Mouse (Mus musculus): ENCODE data around the gene Jpt2. TPM values are rescaled to one million over a fixed set of nuclear protein-coding genes. Genes with fewer than 3 reads are reported as not detected.
A peak's percentile ranks its signal among the peaks of the same experiment; 100 is the strongest.

The Jpt2 gene
- polyA plus RNA-seq, 1 experiment = 3.4 TPM

GRCm38 (mm10) chr17:24898041-24898854 is 62.2 kb downstream of the Jpt2 start:
- H3K4me3 ChIP-seq (ENCODE audit: insufficient read depth, low read depth, low read length) = no peak overlapping the region
- peaks cover 6% of the 10 kb centered on the region for H3K4me1 ChIP-seq (ENCODE audit: control insufficient read depth, insufficient read depth, insufficient read length, low read length)
- no peak overlapping the region for H3K27ac ChIP-seq (replicated peaks; ENCODE audit: low read depth, low read length)

- Histone ChIP-seq H3K4me3 (ENCODE audit: insufficient read depth, low read depth, low read length) (peak overlapping the region; percentile 88; the same call in 1 of the 2 replicates), H3K4me1 (ENCODE audit: control insufficient read depth, insufficient read depth, insufficient read length, low read length) (peaks cover 6% of the 10 kb centered on the region)
These were observed 62.9 kb downstream of the Jpt2 start for GRCm38 (mm10) chr17:24897600-24897999.

GRCm38 (mm10) chr17:24896993-24897269 is 63.6 kb downstream of the Jpt2 start:
- Histone ChIP-seq H3K4me3 (ENCODE audit: insufficient read depth, low read depth, low read length) (peak overlapping the region; percentile 88), H3K4me1 (ENCODE audit: control insufficient read depth, insufficient read depth, insufficient read length, low read length) (peaks cover 6% of the 10 kb centered on the region), H3K27ac (replicated peaks; ENCODE audit: low read depth, low read length) (no peak overlapping the region)

More at GRCm38 (mm10) chr17:24897600-24897999, 62.9 kb downstream of the Jpt2 start:
- H3K27ac ChIP-seq (replicated peaks; ENCODE audit: low read depth, low read length) = no peak overlapping the region

GRCm38 (mm10) chr17:24896241-24896992 is 64.1 kb downstream of the Jpt2 start, which contains the start of gene Nme3:
TSS of gene Nme3 (plus strand) at chr17:24896500.
- Histone ChIP-seq H3K27ac (replicated peaks; ENCODE audit: low read depth, low read length) (peak within 1 kb of the TSS; percentile 88), H3K4me3 (ENCODE audit: insufficient read depth, low read depth, low read length) (peak within 1 kb of the TSS; percentile 88)

GRCm38 (mm10) chr17:24895571-24896240 is 64.8 kb downstream of the Jpt2 start:
- peak overlapping the region; percentile 88 for H3K27ac ChIP-seq (replicated peaks; ENCODE audit: low read depth, low read length)
- peaks cover 6% of the 10 kb centered on the region for H3K4me1 ChIP-seq (ENCODE audit: control insufficient read depth, insufficient read depth, insufficient read length, low read length)
- peak overlapping the region; percentile 88 for H3K4me3 ChIP-seq (ENCODE audit: insufficient read depth, low read depth, low read length)

More at GRCm38 (mm10) chr17:24896241-24896992, 64.1 kb downstream of the Jpt2 start, which contains the start of gene Nme3:
- peaks cover 6% of the 10 kb centered on the region for H3K4me1 ChIP-seq (ENCODE audit: control insufficient read depth, insufficient read depth, insufficient read length, low read length)

- peaks cover 6% of the 10 kb centered on the region for H3K4me1 ChIP-seq (ENCODE audit: control insufficient read depth, insufficient read depth, insufficient read length, low read length)
- peak within 1 kb of the TSS; percentile 88 for H3K4me3 ChIP-seq (ENCODE audit: insufficient read depth, low read depth, low read length)
- H3K27ac ChIP-seq (replicated peaks; ENCODE audit: low read depth, low read length) = peak within 1 kb of the TSS; percentile 88
These were observed 65.4 kb downstream of the Jpt2 start, which contains the start of the genes Eme2 and Mrps34 for GRCm38 (mm10) chr17:24894995-24895547. TSS of gene Eme2 (minus strand) at chr17:24895087. TSS of gene Mrps34 (plus strand) at chr17:24895116.

GRCm38 (mm10) chr17:24894061-24894994 is 66.2 kb downstream of the Jpt2 start:
- Histone ChIP-seq H3K27ac (replicated peaks; ENCODE audit: low read depth, low read length) (peak overlapping the region; percentile 76), H3K4me1 (ENCODE audit: control insufficient read depth, insufficient read depth, insufficient read length, low read length) (peaks cover 6% of the 10 kb centered on the region), H3K4me3 (ENCODE audit: insufficient read depth, low read depth, low read length) (peak overlapping the region; percentile 88)

GRCm38 (mm10) chr17:24893276-24893675 is 67.2 kb downstream of the Jpt2 start:
- Histone ChIP-seq H3K4me3 (ENCODE audit: insufficient read depth, low read depth, low read length) (no peak overlapping the region), H3K27ac (replicated peaks; ENCODE audit: low read depth, low read length) (no peak overlapping the region), H3K4me1 (ENCODE audit: control insufficient read depth, insufficient read depth, insufficient read length, low read length) (peaks cover 6% of the 10 kb centered on the region)

GRCm38 (mm10) chr17:24892785-24893184 is 67.7 kb downstream of the Jpt2 start:
- H3K4me3 ChIP-seq (ENCODE audit: insufficient read depth, low read depth, low read length) = no peak overlapping the region
- H3K27ac ChIP-seq (replicated peaks; ENCODE audit: low read depth, low read length) = no peak overlapping the region
- peaks cover 6% of the 10 kb centered on the region for H3K4me1 ChIP-seq (ENCODE audit: control insufficient read depth, insufficient read depth, insufficient read length, low read length)

- H3K27ac ChIP-seq (replicated peaks; ENCODE audit: low read depth, low read length) = no peak overlapping the region
- no peak overlapping the region for H3K4me3 ChIP-seq (ENCODE audit: insufficient read depth, low read depth, low read length)
- H3K4me1 ChIP-seq (ENCODE audit: control insufficient read depth, insufficient read depth, insufficient read length, low read length) = peaks cover 6% of the 10 kb centered on the region; the same call in 1 of the 2 replicates
These were observed 69.2 kb downstream of the Jpt2 start for GRCm38 (mm10) chr17:24891321-24891720.

GRCm38 (mm10) chr17:24890151-24891092 is 70.1 kb downstream of the Jpt2 start:
- Histone ChIP-seq H3K27ac (replicated peaks; ENCODE audit: low read depth, low read length) (no peak overlapping the region), H3K4me1 (ENCODE audit: control insufficient read depth, insufficient read depth, insufficient read length, low read length) (peaks cover 8% of the 10 kb centered on the region), H3K4me3 (ENCODE audit: insufficient read depth, low read depth, low read length) (no peak overlapping the region)

GRCm38 (mm10) chr17:24888862-24889261 is 71.6 kb downstream of the Jpt2 start:
- Histone ChIP-seq H3K27ac (replicated peaks; ENCODE audit: low read depth, low read length) (no peak overlapping the region), H3K4me3 (ENCODE audit: insufficient read depth, low read depth, low read length) (no peak overlapping the region), H3K4me1 (ENCODE audit: control insufficient read depth, insufficient read depth, insufficient read length, low read length) (peaks cover 8% of the 10 kb centered on the region)
